8 mouse cellular contexts compared by ENCODE assay signal in genomic region chr9:21366541-21367220, GRCm38 (mm10). TPM values are rescaled to one million over a fixed set of nuclear protein-coding genes. Genes with fewer than 3 reads are reported as not detected.
DNase-seq lines count a peak whose midpoint lies in the region; ATAC-seq lines count a peak whose summit lies in the region.

No protein-coding gene starts in this region.

- peaks cover 21% of the 10 kb centered on the region for H3K36me3 ChIP-seq in midbrain, embryonic 10.5 days

- H3K27ac ChIP-seq in midbrain, embryonic 10.5 days (replicated peaks), result peak overlapping the region; percentile 97

- H3K9me3 ChIP-seq in midbrain, embryonic 10.5 days (replicated peaks), result no peaks in the 10 kb centered on the region

- ATAC-seq in CD4-positive, CD25-positive, alpha-beta regulatory T cell, adult 4 months, result no peak

- DNase-seq in CD4-positive, CD25-positive, alpha-beta regulatory T cell, adult 2 months (ENCODE audit: low read depth, low spot score), result peak; percentile 91
- DNase-seq in cerebellum, postnatal 25 days, result peak; percentile 72 to 82
- DNase-seq in gastrocnemius, adult 8-10 months (ENCODE audit: low spot score in 2 of 2), result peak; percentile 36 to 40
- peak; percentile 58 for DNase-seq in kidney, adult 11 months
- DNase-seq in left cerebral cortex, postnatal 36 days (ENCODE audit: low spot score in 2 of 2), result peak; percentile 45 to 53
- peak; percentile 27 for DNase-seq in midbrain, embryonic 10.5 days (ENCODE audit: low spot score)
- DNase-seq in spleen, adult 18-20 months, result peak; percentile 43 to 74

- 45% methylated on average over 14 of the region's 14 CpGs for WGBS in midbrain, embryonic 10.5 days

- H3K4me1 ChIP-seq in midbrain, embryonic 10.5 days, result peaks cover 22% of the 10 kb centered on the region

- H3K4me3 ChIP-seq in midbrain, embryonic 10.5 days, result peak overlapping the region; percentile 96

- intact Hi-C loops in left cerebral cortex, postnatal 36 days (cut with DNase I), result loop anchor here (2.0 to 5.0 kb wide), 2 partner anchors 44 to 106 kb away; partner anchors contain the start of gene Qtrt1

- peaks cover 6% of the 10 kb centered on the region for H3K27me3 ChIP-seq in midbrain, embryonic 10.5 days (ENCODE audit: low read depth, poor library complexity, severe bottlenecking)

RNA-seq across cellular contexts. Expression of gene Ilf3, which starts 1.0 kb away (rescaled TPM):
- 100 to 1,000 TPM; 127 to 203 TPM for polyA plus RNA-seq in CD4-positive, CD25-positive, alpha-beta regulatory T cell, adult 4 months (2017; shearing (Covaris generic))
- total RNA-seq in gastrocnemius, adult 8-10 months (2022), result 10 to 100 TPM; 15.8 to 20.6 (median 18.9) TPM
- total RNA-seq in left cerebral cortex, postnatal 36 days (2021), result 10 to 100 TPM; 75.5 to 75.9 TPM
- 295 and 321 TPM in 2 replicates for polyA plus RNA-seq in midbrain, embryonic 10.5 days (2016; fragmentation: Nextera tagmentation; extraction: Ambion mirVana)

RNA-seq across cellular contexts. Expression of gene Qtrt1, which starts 45.0 kb away (rescaled TPM):
- polyA plus RNA-seq in CD4-positive, CD25-positive, alpha-beta regulatory T cell, adult 4 months (2017; shearing (Covaris generic)), result 10 to 100 TPM; 32.1 to 46.9 TPM
- 1 to 10 TPM; 5.8 to 8.0 (median 6.2) TPM for total RNA-seq in gastrocnemius, adult 8-10 months (2022)
- 10 to 100 TPM; 19.1 to 31.3 TPM for total RNA-seq in left cerebral cortex, postnatal 36 days (2021)
- polyA plus RNA-seq in midbrain, embryonic 10.5 days (2016; fragmentation: Nextera tagmentation; extraction: Ambion mirVana), result 64.8 and 73.1 TPM in 2 replicates

RNA-seq across cellular contexts. Expression of gene Slc44a2, which starts 46.2 kb away (rescaled TPM):
- polyA plus RNA-seq in CD4-positive, CD25-positive, alpha-beta regulatory T cell, adult 4 months (2017; shearing (Covaris generic)), result 100 to 1,000 TPM; 242 to 364 TPM
- 100 to 1,000 TPM; 155 to 165 (median 161) TPM for total RNA-seq in gastrocnemius, adult 8-10 months (2022)
- total RNA-seq in left cerebral cortex, postnatal 36 days (2021), result 10 to 100 TPM; 43.0 to 52.5 TPM
- 65.8 and 72.2 TPM in 2 replicates for polyA plus RNA-seq in midbrain, embryonic 10.5 days (2016; fragmentation: Nextera tagmentation; extraction: Ambion mirVana)

RNA-seq across cellular contexts. Expression of gene Ap1m2, which starts 54.5 kb away (rescaled TPM):
- 1 to 10 TPM; 2.4 to 2.9 TPM for polyA plus RNA-seq in CD4-positive, CD25-positive, alpha-beta regulatory T cell, adult 4 months (2017; shearing (Covaris generic))
- not detected for total RNA-seq in gastrocnemius, adult 8-10 months (2022)
- 1 to 10 TPM in 1 of 2 experiments, under 1 TPM in 1; 0.72 to 1.6 TPM for total RNA-seq in left cerebral cortex, postnatal 36 days (2021)
- polyA plus RNA-seq in midbrain, embryonic 10.5 days (2016; fragmentation: Nextera tagmentation; extraction: Ambion mirVana), result 1.1 and 2.9 TPM in 2 replicates

RNA-seq across cellular contexts. Expression of gene Dnm2, which starts 58.0 kb away (rescaled TPM):
- 100 to 1,000 TPM in 1 of 2 experiments, 10 to 100 TPM in 1; 97.0 to 119 TPM for polyA plus RNA-seq in CD4-positive, CD25-positive, alpha-beta regulatory T cell, adult 4 months (2017; shearing (Covaris generic))
- 10 to 100 TPM; 29.3 to 39.1 (median 30.8) TPM for total RNA-seq in gastrocnemius, adult 8-10 months (2022)
- total RNA-seq in left cerebral cortex, postnatal 36 days (2021), result 10 to 100 TPM; 48.1 to 71.8 TPM
- 70.4 and 75.0 TPM in 2 replicates for polyA plus RNA-seq in midbrain, embryonic 10.5 days (2016; fragmentation: Nextera tagmentation; extraction: Ambion mirVana)

Comparison
In these comparisons a context has a peak if more than half of its experiments do, and no peak if none do; other contexts are left out.
1. DNase-seq: peak in every context shown above with its lines; median percentile 91 in CD4-positive, CD25-positive, alpha-beta regulatory T cell, adult 2 months; 77 in cerebellum, postnatal 25 days; 58 in spleen, adult 18-20 months; 58 in kidney, adult 11 months; 49 in left cerebral cortex, postnatal 36 days; 38 in gastrocnemius, adult 8-10 months; 27 in midbrain, embryonic 10.5 days.